Mouse (Mus musculus) kidney, adult 2 months (tissue): ENCODE data around the gene Pdzd7. TPM values are rescaled to one million over a fixed set of nuclear protein-coding genes. Genes with fewer than 3 reads are reported as not detected.
"Not testable (repeated sequence)": the region's sequence is repeated elsewhere in the genome, so short reads cannot be mapped to it uniquely, and the experiment has no call there.

Experiments
- DNase-seq: peaks from one replicate; pipeline ENCODE4 v3.0.0; 2021
- H3K27ac ChIP-seq: fragments of 200-500 bp; 2 replicates; pipeline ENCODE4 v1.5.1; 2012; ENCODE audit warnings: low read depth, low read length, control low read depth, inconsistent platforms; ENCODE audit not compliant: insufficient read depth
- H3K27me3 ChIP-seq: fragments of 200-500 bp; replicated peaks from 2 replicates; pipeline ENCODE4 v1.6.1; 2012; ENCODE audit warnings: mild to moderate bottlenecking, moderate library complexity, low read length, inconsistent platforms; ENCODE audit not compliant: control insufficient read depth, insufficient read depth
- H3K36me3 ChIP-seq: fragments of 200-500 bp; 2 replicates; pipeline ENCODE4 v1.6.1; 2012; ENCODE audit warnings: mild to moderate bottlenecking, moderate library complexity, low read length, inconsistent platforms; ENCODE audit not compliant: control insufficient read depth, insufficient read depth
- H3K4me1 ChIP-seq: fragments of 200-500 bp; 2 replicates; pipeline ENCODE4 v1.6.1; 2011; ENCODE audit warnings: low read length; ENCODE audit not compliant: control insufficient read depth, insufficient read depth
- H3K4me3 ChIP-seq: fragments of 200-500 bp; 2 replicates; pipeline ENCODE4 v1.5.1; 2011; ENCODE audit warnings: mild to moderate bottlenecking, low read depth, low read length, control low read depth; ENCODE audit not compliant: insufficient read depth
- CTCF ChIP-seq: fragments of 200-500 bp; conservative IDR thresholded peaks from 2 replicates; pipeline ENCODE4 v1.5.1; 2011; ENCODE audit warnings: low read depth, mild to moderate bottlenecking, control low read depth, low read length, moderate library complexity, mixed read lengths; ENCODE audit not compliant: insufficient read depth, insufficient read length
- POLR2A ChIP-seq: fragments of 200-500 bp; IDR thresholded peaks from one replicate; pipeline ENCODE4 v1.6.1; 2011; ENCODE audit warnings: low read depth, low read length, control low read depth
- WGBS: fragments of 180-500 bp; shearing (Covaris S2); methylation state at CpG from one replicate; pipeline ENCODE4 v1.1.7; 2018; 5-methylcytosine and 5-hydroxymethylcytosine counted together
- polyA plus RNA-seq: library from polyadenylated mRNA; depleted of rRNA; stranded (reverse); fragments of >200 nt; gene quantifications from 2 replicates; pipeline ENCODE4 v1.2.3, GENCODE M21; 2012

The Pdzd7 gene
- polyA plus RNA-seq, 1 experiment = 0.74 TPM

- 46% methylated on average over 11 of the region's 11 CpGs for WGBS
- Histone ChIP-seq H3K4me1 (no peaks in the 10 kb centered on the region), H3K27me3 (no peaks in the 10 kb centered on the region; the same call in 1 of the 2 replicates), H3K4me3 (no peak overlapping the region), H3K27ac (no peak overlapping the region), H3K36me3 (no peaks in the 10 kb centered on the region)
- TF ChIP-seq POLR2A (no peak), CTCF (no peak)
- no peak for DNase-seq
Measured at GRCm38 (mm10) chr19:45044389-45044927, 1.1 kb downstream of the Pdzd7 start.

GRCm38 (mm10) chr19:45040214-45040613 is 5.3 kb downstream of the Pdzd7 start:
- Histone ChIP-seq H3K36me3 (no peaks in the 10 kb centered on the region), H3K4me1 (no peaks in the 10 kb centered on the region), H3K27ac (no peak overlapping the region), H3K27me3 (no peaks in the 10 kb centered on the region; the same call in 1 of the 2 replicates), H3K4me3 (no peak overlapping the region)
- no peak for DNase-seq
- TF ChIP-seq CTCF = no peak
- 51% methylated on average over 13 of the region's 13 CpGs for WGBS

GRCm38 (mm10) chr19:45038198-45038597 is 7.3 kb downstream of the Pdzd7 start:
- not testable (repeated sequence) for H3K27me3 ChIP-seq, H3K27ac ChIP-seq, H3K36me3 ChIP-seq, H3K4me1 ChIP-seq, H3K4me3 ChIP-seq, DNase-seq
- WGBS = 89% methylated on average over 7 of the region's 7 CpGs

- no peak for DNase-seq
- Histone ChIP-seq H3K4me3 (no peak overlapping the region), H3K27me3 (no peaks in the 10 kb centered on the region), H3K27ac (no peak overlapping the region), H3K36me3 (no peaks in the 10 kb centered on the region), H3K4me1 (no peaks in the 10 kb centered on the region)
- WGBS = 44% methylated on average over 16 of the region's 16 CpGs
- TF ChIP-seq POLR2A (no peak), CTCF (peak; percentile 49)
Measured at GRCm38 (mm10) chr19:45036867-45037266, 8.7 kb downstream of the Pdzd7 start.

- Histone ChIP-seq H3K4me3 (no peak overlapping the region), H3K27ac (no peak overlapping the region), H3K36me3 (no peaks in the 10 kb centered on the region), H3K4me1 (peaks cover 7% of the 10 kb centered on the region; the same call in 1 of the 2 replicates), H3K27me3 (no peaks in the 10 kb centered on the region)
- TF ChIP-seq POLR2A = no peak
- peak; percentile 44; the same call in 1 of the 2 replicates for TF ChIP-seq CTCF
- 50% methylated on average over 17 of the region's 17 CpGs for WGBS
- no peak for DNase-seq
Measured at GRCm38 (mm10) chr19:45032570-45033332, 12.8 kb downstream of the Pdzd7 start.

- peak; percentile 93 for TF ChIP-seq CTCF
- no peak for TF ChIP-seq POLR2A
- Histone ChIP-seq H3K4me1 (peaks cover 7% of the 10 kb centered on the region; the same call in 1 of the 2 replicates), H3K27ac (no peak overlapping the region), H3K27me3 (no peaks in the 10 kb centered on the region), H3K4me3 (no peak overlapping the region), H3K36me3 (no peaks in the 10 kb centered on the region)
- WGBS = 20% methylated on average over 4 of the region's 4 CpGs
- DNase-seq = peak; percentile 85
Measured at GRCm38 (mm10) chr19:45031780-45032179, 13.7 kb downstream of the Pdzd7 start.
